Mouse (Mus musculus) lung, embryonic 14.5 days (tissue): ENCODE measurements around the gene Tapt1. TPM values are rescaled to one million over a fixed set of nuclear protein-coding genes. Genes with fewer than 3 reads are reported as not detected.
"Not testable (repeated sequence)": the region's sequence is repeated elsewhere in the genome, so short reads cannot be mapped to it uniquely, and the experiment has no call there.

Experiments
- ATAC-seq: fragments of 200-750 bp; cut with Nextera tagmentation; 2 replicates; pipeline ENCODE4 v1.8.0; 2017; ENCODE audit warnings: mild to moderate bottlenecking, moderate TSS enrichment, moderate library complexity; ENCODE audit not compliant: insufficient read depth
- DNase-seq: peaks from one replicate; pipeline ENCODE4 v3.0.0-alpha.2; 2015
- H3K27ac ChIP-seq: fragments of 300-500 bp; sonication (generic); 2 replicates; pipeline ENCODE4 v1.5.1; 2014; ENCODE audit warnings: low read depth, mild to moderate bottlenecking, moderate library complexity
- H3K27me3 ChIP-seq: fragments of 300-500 bp; sonication (generic); 2 replicates; pipeline ENCODE4 v1.6.1; 2014; ENCODE audit warnings: low read length, control low read depth; ENCODE audit not compliant: insufficient read depth
- H3K36me3 ChIP-seq: fragments of 300-500 bp; sonication (generic); 2 replicates; pipeline ENCODE4 v1.6.1; 2014; ENCODE audit warnings: control low read depth; ENCODE audit not compliant: insufficient read depth
- H3K4me1 ChIP-seq: fragments of 300-500 bp; sonication (generic); 2 replicates; pipeline ENCODE4 v1.6.1; 2014; ENCODE audit warnings: antibody characterized with exemption, control low read depth; ENCODE audit not compliant: insufficient read depth
- H3K4me2 ChIP-seq: fragments of 300-500 bp; sonication (generic); 2 replicates; pipeline ENCODE4 v1.6.1; 2014; ENCODE audit warnings: mild to moderate bottlenecking
- H3K4me3 ChIP-seq: fragments of 300-500 bp; sonication (generic); 2 replicates; pipeline ENCODE4 v1.5.1; 2014; ENCODE audit warnings: low read depth, low read length
- H3K9ac ChIP-seq: fragments of 300-500 bp; sonication (generic); 2 replicates; pipeline ENCODE4 v1.6.1; 2014
- H3K9me3 ChIP-seq: fragments of 300-500 bp; sonication (generic); 2 replicates; pipeline ENCODE4 v1.6.1; 2016; ENCODE audit warnings: low read depth, low read length, control low read depth
- CTCF ChIP-seq: IDR thresholded peaks from 2 replicates; pipeline ENCODE4 v1.5.1; 2016; ENCODE audit warnings: antibody characterized with exemption, low read depth
- WGBS: fragments of 180-500 bp; shearing (Covaris S2); extraction: QIAGEN DNeasy Blood & Tissue Kit; methylation state at CpG from one replicate; pipeline ENCODE4 v1.1.7; 2014; 5-methylcytosine and 5-hydroxymethylcytosine counted together
- polyA plus RNA-seq: library from polyadenylated mRNA; unstranded; fragments of >200 nt; fragmentation: Nextera tagmentation; extraction: Ambion mirVana; gene quantifications from 2 replicates; pipeline ENCODE4 v1.2.1, GENCODE M21; 2014

Tapt1 gene
- 40.0 and 41.0 TPM in 2 replicates for polyA plus RNA-seq

DNA sequence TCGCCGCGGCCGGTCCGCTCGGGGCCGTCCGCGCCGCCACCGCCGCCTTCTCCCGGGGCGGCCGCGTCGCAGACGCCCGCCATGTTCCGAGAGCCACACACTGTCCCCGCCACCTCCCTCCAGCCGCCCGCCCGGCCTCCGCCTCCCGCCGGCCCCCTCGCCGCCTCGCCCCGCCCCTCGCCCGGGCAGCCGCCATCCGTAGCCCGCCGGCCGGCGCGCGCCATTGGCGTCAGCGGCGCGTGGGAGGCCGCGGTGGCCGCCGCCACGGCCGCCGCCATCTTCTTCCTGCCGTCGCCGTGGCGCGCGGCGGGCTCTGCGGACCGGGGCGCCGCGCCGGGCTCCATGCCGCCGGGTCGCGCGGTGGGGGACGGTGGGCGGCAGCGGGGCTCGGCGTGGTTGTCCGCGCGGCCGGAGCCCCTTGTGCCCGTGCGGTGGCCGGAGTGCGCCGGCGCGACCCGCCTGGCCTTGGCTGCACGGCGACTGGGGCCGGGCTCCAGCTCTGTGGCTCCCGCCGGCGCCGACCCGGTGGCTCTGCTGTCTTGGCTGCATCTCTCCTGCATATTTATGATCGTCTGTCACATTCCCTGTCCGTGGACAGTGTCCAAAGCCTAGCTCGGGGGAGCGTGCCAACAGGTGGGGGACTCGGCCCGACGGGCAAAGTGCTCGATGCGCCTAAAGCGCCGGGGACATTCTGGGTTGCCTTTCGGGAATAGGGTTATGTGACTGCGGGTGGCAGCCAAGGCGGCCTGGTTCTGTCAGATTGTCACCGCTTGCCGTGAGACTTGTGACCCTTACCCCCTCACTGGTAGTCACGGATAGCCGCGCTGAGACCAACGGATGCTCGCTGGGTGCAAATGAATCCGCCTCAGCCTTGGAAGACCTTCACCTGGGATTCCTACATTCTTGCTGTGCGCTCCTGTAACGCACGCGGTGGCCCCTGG is at the start of gene Tapt1:
Gene Tapt1, minus strand, starts transcription at position 106 of the 941 bp plus-strand sequence.
- no peak for TF ChIP-seq CTCF
- peaks cover 9% of the 10 kb centered on the region for H3K4me1 ChIP-seq
- H3K27me3 ChIP-seq = no peaks in the 10 kb centered on the region
- peak within 1 kb of the TSS; percentile 96 for H3K9ac ChIP-seq
- peak within 1 kb of the TSS; percentile 72 for H3K4me2 ChIP-seq
- H3K4me3 ChIP-seq = peak within 1 kb of the TSS; percentile 98
- DNase-seq (peak; percentile 91), ATAC-seq (peak; percentile 96)
- peak within 1 kb of the TSS; percentile 89 for H3K27ac ChIP-seq
- H3K9me3 ChIP-seq = no peaks in the 10 kb centered on the region
- no peaks in the 10 kb centered on the region for H3K36me3 ChIP-seq
- WGBS = under 1% methylated on average over 78 of the region's 121 CpGs

DNA sequence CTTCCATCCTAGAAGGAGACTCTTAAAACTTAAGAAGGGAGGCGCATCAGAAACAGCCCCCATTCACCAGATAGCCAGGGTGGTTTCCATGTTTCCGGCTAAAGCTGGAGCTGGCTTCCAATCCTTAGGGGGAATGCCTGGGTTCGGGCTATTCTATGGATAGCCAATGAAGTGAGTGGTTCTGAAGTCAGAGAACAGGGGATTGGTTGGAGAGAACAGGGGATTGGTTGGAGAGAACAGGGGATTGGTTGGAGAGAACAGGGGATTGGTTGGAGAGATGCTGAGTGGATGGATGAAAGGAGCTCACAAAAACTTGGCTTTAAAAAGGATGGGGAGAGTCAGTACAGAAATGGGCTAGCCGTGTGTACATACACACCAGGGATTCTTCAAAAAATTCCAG is 45.1 kb upstream of the Tapt1 start:
- H3K27me3 ChIP-seq = no peaks in the 10 kb centered on the region
- no peak overlapping the region for H3K9ac ChIP-seq
- no peak overlapping the region for H3K27ac ChIP-seq
- TF ChIP-seq CTCF = no peak
- no peaks in the 10 kb centered on the region for H3K4me1 ChIP-seq
- 77% methylated on average over 4 of the region's 4 CpGs for WGBS
- H3K4me2 ChIP-seq = no peak overlapping the region
- H3K9me3 ChIP-seq = no peaks in the 10 kb centered on the region
- ATAC-seq (no peak), DNase-seq (no peak)
- H3K4me3 ChIP-seq = no peak overlapping the region
- no peaks in the 10 kb centered on the region for H3K36me3 ChIP-seq

DNA sequence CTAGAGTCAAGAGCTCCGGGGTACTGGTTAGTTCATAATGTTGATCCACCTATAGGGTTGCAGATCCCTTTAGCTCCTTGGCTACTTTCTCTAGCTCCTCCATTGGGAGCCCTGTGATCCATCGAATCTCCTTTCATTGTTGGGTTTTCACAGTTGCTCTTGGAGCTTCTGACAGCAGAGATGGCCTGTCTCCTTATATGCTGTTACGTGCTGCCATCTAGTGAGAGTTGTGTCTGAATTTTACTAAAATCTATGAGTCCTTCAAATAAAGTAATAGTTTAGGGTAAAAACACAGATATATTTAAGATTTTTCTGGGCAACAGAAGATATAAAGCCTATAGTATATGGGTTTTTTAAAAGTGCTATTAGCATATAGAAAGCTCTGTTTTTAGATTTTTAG is 42.1 kb upstream of the Tapt1 start:
- not testable (repeated sequence) for H3K9ac ChIP-seq, H3K4me3 ChIP-seq, H3K36me3 ChIP-seq, H3K27me3 ChIP-seq, H3K9me3 ChIP-seq, ATAC-seq, H3K27ac ChIP-seq, H3K4me1 ChIP-seq, H3K4me2 ChIP-seq
- peak; percentile 44 for TF ChIP-seq CTCF
- DNase-seq = peak; percentile 83
- WGBS = 31% methylated on average over 2 of the region's 3 CpGs

- no peaks in the 10 kb centered on the region for H3K36me3 ChIP-seq
- TF ChIP-seq CTCF = no peak
Measured at GRCm38 (mm10) chr5:44261691-44262090, 35.3 kb upstream of the Tapt1 start.

GRCm38 (mm10) chr5:44261172-44261571 is 34.7 kb upstream of the Tapt1 start:
- H3K27ac ChIP-seq = no peak overlapping the region
- WGBS = 37% methylated on average over 3 of the region's 3 CpGs
- no peak overlapping the region for H3K9ac ChIP-seq
- no peaks in the 10 kb centered on the region for H3K36me3 ChIP-seq
- no peaks in the 10 kb centered on the region for H3K27me3 ChIP-seq
- no peaks in the 10 kb centered on the region for H3K4me1 ChIP-seq
- DNase-seq (no peak), ATAC-seq (no peak)
- H3K9me3 ChIP-seq = no peaks in the 10 kb centered on the region
- no peak overlapping the region for H3K4me2 ChIP-seq
- TF ChIP-seq CTCF = no peak
- no peak overlapping the region for H3K4me3 ChIP-seq

More at GRCm38 (mm10) chr5:44261691-44262090, 35.3 kb upstream of the Tapt1 start:
- Histone ChIP-seq H3K27ac (no peak overlapping the region), H3K9me3 (no peaks in the 10 kb centered on the region), H3K9ac (no peak overlapping the region), H3K4me3 (no peak overlapping the region), H3K4me2 (no peak overlapping the region), H3K27me3 (no peaks in the 10 kb centered on the region), H3K4me1 (no peaks in the 10 kb centered on the region)
- 66% methylated on average over 5 of the region's 5 CpGs for WGBS
- DNase-seq (no peak), ATAC-seq (no peak)

- no peak for DNase-seq
- H3K4me1 ChIP-seq = no peaks in the 10 kb centered on the region
- no peaks in the 10 kb centered on the region for H3K9me3 ChIP-seq
- WGBS = 68% methylated on average over 3 of the region's 3 CpGs
- no peak overlapping the region for H3K9ac ChIP-seq
- H3K4me2 ChIP-seq = no peak overlapping the region
- H3K27me3 ChIP-seq = no peaks in the 10 kb centered on the region
- no peaks in the 10 kb centered on the region for H3K36me3 ChIP-seq
- no peak overlapping the region for H3K4me3 ChIP-seq
- TF ChIP-seq CTCF = no peak
- ATAC-seq = no peak
- H3K27ac ChIP-seq = no peak overlapping the region
Measured at GRCm38 (mm10) chr5:44259678-44260077, 33.3 kb upstream of the Tapt1 start.

GRCm38 (mm10) chr5:44258163-44258562 is 31.7 kb upstream of the Tapt1 start:
- TF ChIP-seq CTCF = peak; percentile 22
- Histone ChIP-seq H3K9me3 (no peaks in the 10 kb centered on the region), H3K4me1 (no peaks in the 10 kb centered on the region), H3K9ac (no peak overlapping the region), H3K4me3 (no peak overlapping the region), H3K36me3 (no peaks in the 10 kb centered on the region), H3K4me2 (no peak overlapping the region), H3K27me3 (no peaks in the 10 kb centered on the region), H3K27ac (no peak overlapping the region)
- ATAC-seq (no peak), DNase-seq (peak; percentile 9)
- 43% methylated on average over 1 of the region's 1 CpGs for WGBS
